Mouse (Mus musculus) testis, adult 2 months (tissue): ENCODE data around the gene Rsph3b.
"Not testable (repeated sequence)": the region's sequence is repeated elsewhere in the genome, so short reads cannot be mapped to it uniquely, and the experiment has no call there.

Experiments
- CTCF ChIP-seq: fragments of 200-500 bp; IDR thresholded peaks from 2 replicates; pipeline ENCODE4 v1.5.1; 2012; ENCODE audit warnings: low read depth, mild to moderate bottlenecking, inconsistent platforms, low read length, moderate library complexity; ENCODE audit not compliant: control insufficient read depth, insufficient read depth, insufficient replicate concordance
- POLR2A ChIP-seq: fragments of 200-500 bp; IDR thresholded peaks from 2 replicates; pipeline ENCODE4 v1.6.1; 2012; ENCODE audit warnings: low read depth, mild to moderate bottlenecking, inconsistent platforms, low read length, moderate library complexity; ENCODE audit not compliant: control insufficient read depth

- TF ChIP-seq CTCF, POLR2A: not testable (repeated sequence)
Measured at GRCm38 (mm10) chr17:6897996-6898562, 50.4 kb downstream of the Rsph3b start.
